ENCODE assay signal across 8 mouse cellular contexts in genomic region chrX:100493500-100494067, GRCm38 (mm10). TPM values are rescaled to one million over a fixed set of nuclear protein-coding genes. Genes with fewer than 3 reads are reported as not detected.
DNase-seq lines count a peak whose midpoint lies in the region; ATAC-seq and TF ChIP-seq lines count a peak whose summit lies in the region.

No protein-coding gene starts in this region.

- H3K27ac ChIP-seq in heart, embryonic 10.5 days: peak overlapping the region; percentile 36; the same call in 1 of the 2 replicates
- no peak overlapping the region for H3K27ac ChIP-seq in CH12.LX (ENCODE audit: insufficient read depth, low read depth)
- H3K27ac ChIP-seq in forebrain, embryonic 15.5 days (replicated peaks): no peak overlapping the region
- no peak overlapping the region for H3K27ac ChIP-seq in liver, embryonic 15.5 days (replicated peaks)

- peak overlapping the region; percentile 65 for H3K4me3 ChIP-seq in heart, embryonic 10.5 days
- peak overlapping the region; percentile 67 to 84 (median 83) for H3K4me3 ChIP-seq in CH12.LX (replicated peaks in 1 of 3; ENCODE audit: low read depth in 2 of 3, low read length in 2 of 3, poor library complexity in 1 of 3)
- peak overlapping the region; percentile 68 for H3K4me3 ChIP-seq in forebrain, embryonic 15.5 days
- H3K4me3 ChIP-seq in liver, embryonic 15.5 days (replicated peaks): peak overlapping the region; percentile 67

- in situ Hi-C loops in CH12.LX (cut with MboI; ENCODE audit: low pct_ligation_motif_present, low pct_unique_long_range_greater_than_20kb, low sequenced_read_pairs): no loop called here

- H3K4me1 ChIP-seq in heart, embryonic 10.5 days: no peaks in the 10 kb centered on the region
- peaks cover 3 to 9% of the 10 kb centered on the region in 2 experiments; a peak in 1 of 4 replicates for H3K4me1 ChIP-seq in CH12.LX (ENCODE audit: control insufficient read depth in 1 of 2, insufficient read depth in 2 of 2)
- peaks cover 14% of the 10 kb centered on the region for H3K4me1 ChIP-seq in forebrain, embryonic 15.5 days
- no peaks in the 10 kb centered on the region for H3K4me1 ChIP-seq in liver, embryonic 15.5 days (replicated peaks)

- peak overlapping the region; percentile 63 for H3K9ac ChIP-seq in CH12.LX (ENCODE audit: insufficient read depth, low read depth)
- 0 out of 2 replicates have a peak overlapping the region, but pooled peaks have one; percentile 13 for H3K9ac ChIP-seq in forebrain, embryonic 15.5 days (replicated peaks)
- H3K9ac ChIP-seq in liver, embryonic 15.5 days: peak overlapping the region; percentile 25; the same call in 1 of the 2 replicates

- no peak for TF ChIP-seq CTCF in CH12.LX (conservative IDR thresholded peaks at IDR 0.05 in 1 of 2, IDR thresholded peaks at IDR 0.05 in 1 of 2; ENCODE audit: low read depth in 2 of 2, low read length in 2 of 2)

- no peak for TF ChIP-seq EP300 in CH12.LX (IDR thresholded peaks at IDR 0.05; ENCODE audit: low read length)

- no peaks in the 10 kb centered on the region for H3K9me3 ChIP-seq in heart, embryonic 10.5 days
- no peaks in the 10 kb centered on the region for H3K9me3 ChIP-seq in CH12.LX (replicated peaks; ENCODE audit: low read length)
- H3K9me3 ChIP-seq in forebrain, embryonic 15.5 days: no peaks in the 10 kb centered on the region
- H3K9me3 ChIP-seq in liver, embryonic 15.5 days (replicated peaks): no peaks in the 10 kb centered on the region

- dilution Hi-C loops in CH12.LX (cut with MboI; ENCODE audit: extremely low pct_ligation_motif_present, extremely low pct_unique_long_range_greater_than_20kb, low sequenced_read_pairs): no loop called here

- intact Hi-C loops in heart, postnatal 14 days (cut with DNase I): loop anchor here (10.0 kb wide), 1 partner anchor 131 kb away; the partner anchor contains the start of genes Kif4 and Pdzd11

- H3K36me3 ChIP-seq in heart, embryonic 10.5 days: peaks cover 4% of the 10 kb centered on the region; the same call in 1 of the 2 replicates
- peaks cover 6 to 19% of the 10 kb centered on the region in 2 experiments for H3K36me3 ChIP-seq in CH12.LX (replicated peaks in 1 of 2; ENCODE audit: control insufficient read depth in 1 of 2, insufficient read depth in 1 of 2, low read length in 1 of 2)
- peaks cover 6% of the 10 kb centered on the region; the same call in 1 of the 2 replicates for H3K36me3 ChIP-seq in forebrain, embryonic 15.5 days
- H3K36me3 ChIP-seq in liver, embryonic 15.5 days (replicated peaks): no peaks in the 10 kb centered on the region

- TF ChIP-seq POLR2A in CH12.LX (IDR thresholded peaks at IDR 0.05; ENCODE audit: low read depth, low read length): no peak

- H3K27me3 ChIP-seq in heart, embryonic 10.5 days (ENCODE audit: insufficient read depth, poor library complexity, severe bottlenecking): peaks cover 12% of the 10 kb centered on the region; the same call in 1 of the 2 replicates
- H3K27me3 ChIP-seq in CH12.LX (replicated peaks): no peaks in the 10 kb centered on the region
- H3K27me3 ChIP-seq in forebrain, embryonic 15.5 days: no peaks in the 10 kb centered on the region
- H3K27me3 ChIP-seq in liver, embryonic 15.5 days: no peaks in the 10 kb centered on the region

- peaks cover 8% of the 10 kb centered on the region for H3K79me2 ChIP-seq in CH12.LX (replicated peaks; ENCODE audit: control insufficient read depth, extremely low read depth, insufficient read depth, poor library complexity, severe bottlenecking)

- ATAC-seq in forebrain, embryonic 15.5 days (replicated peaks): peak; percentile 72
- ATAC-seq in liver, embryonic 15.5 days (ENCODE audit: insufficient read depth): peak; percentile 61

- peak overlapping the region; percentile 71 for H3K4me2 ChIP-seq in CH12.LX (ENCODE audit: insufficient read depth, low read depth, poor library complexity, severe bottlenecking)
- H3K4me2 ChIP-seq in forebrain, embryonic 15.5 days (replicated peaks): peak overlapping the region; percentile 55
- peak overlapping the region; percentile 66 for H3K4me2 ChIP-seq in liver, embryonic 15.5 days

- no peak for DNase-seq in heart, embryonic 10.5 days (ENCODE audit: low spot score)
- DNase-seq in heart, postnatal 14 days: no peak
- no peak for DNase-seq in CH12.LX (ENCODE audit: extremely low read depth)
- DNase-seq in right cerebral cortex, adult 2 months (ENCODE audit: low spot score in 2 of 2): no peak
- DNase-seq in left cerebral cortex, adult 18-20 months (ENCODE audit: low spot score in 2 of 2): no peak
- no peak for DNase-seq in adipocyte (ENCODE audit: low spot score)

- WGBS in heart, embryonic 10.5 days: 12% methylated on average over 22 of the region's 22 CpGs
- 14% methylated on average over 22 of the region's 22 CpGs for WGBS in forebrain, embryonic 15.5 days
- 15% methylated on average over 22 of the region's 22 CpGs for WGBS in liver, embryonic 15.5 days (ENCODE audit: insufficient replicate concordance)

- TF ChIP-seq RAD21 in CH12.LX (IDR thresholded peaks at IDR 0.05; ENCODE audit: low read depth, low read length): no peak

TF ChIP-seq in CH12.LX, 34 proteins besides CTCF, POLR2A, EP300 and RAD21:
- TF ChIP-seq MYC (IDR thresholded peaks at IDR 0.05; ENCODE audit: low read depth, low read length): 0 out of 2 replicates have a peak, but pooled peaks have one; percentile 6
- no peak for TF ChIP-seq TBP (conservative IDR thresholded peaks at IDR 0.05; ENCODE audit: low read depth, low read length)
- no peak for TF ChIP-seq NRF1 (IDR thresholded peaks at IDR 0.05; ENCODE audit: low read depth, low read length)

RNA-seq across cellular contexts. Expression of gene Igbp1, which starts 0.5 kb away (rescaled TPM):
- polyA plus RNA-seq in heart, embryonic 10.5 days (2016; fragmentation: Nextera tagmentation; extraction: Ambion mirVana): 27.4 and 30.3 TPM in 2 replicates
- total RNA-seq in heart, postnatal 14 days (2021): 10 to 100 TPM; 38.0 to 41.0 TPM
- 64.2 and 72.7 TPM in 2 replicates for total RNA-seq in CH12.LX (2012; rRNA removed)
- 116 and 124 TPM in 2 replicates for total RNA-seq in CH12.LX (2014; rRNA removed)
- 92.6 and 95.0 TPM in 2 replicates for polyA plus RNA-seq in CH12.LX (2012; ENCODE audit: insufficient read length, low read depth)
- 26.9 and 27.0 TPM in 2 replicates for polyA plus RNA-seq in forebrain, embryonic 15.5 days (2015; fragmentation: Nextera tagmentation; extraction: Ambion mirVana)
- polyA plus RNA-seq in liver, embryonic 15.5 days (2015; fragmentation: Nextera tagmentation; extraction: Ambion mirVana): 12.2 and 13.8 TPM in 2 replicates
- 10 to 100 TPM; 39.4 to 41.8 TPM for total RNA-seq in left cerebral cortex, adult 18-20 months (2021)

RNA-seq across cellular contexts. Expression of gene Dgat2l6, which starts 31.1 kb away (rescaled TPM):
- not detected in 2 replicates for polyA plus RNA-seq in heart, embryonic 10.5 days (2016; fragmentation: Nextera tagmentation; extraction: Ambion mirVana)
- not detected for total RNA-seq in heart, postnatal 14 days (2021)
- total RNA-seq in CH12.LX (2012; rRNA removed) (not detected in 2 replicates), CH12.LX (2014; rRNA removed) (0.07 TPM in 1 of 2 replicates, not detected in the other)
- not detected in 2 replicates for polyA plus RNA-seq in CH12.LX (2012; ENCODE audit: insufficient read length, low read depth)
- not detected in 2 replicates for polyA plus RNA-seq in forebrain, embryonic 15.5 days (2015; fragmentation: Nextera tagmentation; extraction: Ambion mirVana)
- polyA plus RNA-seq in liver, embryonic 15.5 days (2015; fragmentation: Nextera tagmentation; extraction: Ambion mirVana): not detected in 2 replicates
- under 1 TPM; 0.49 to 0.74 TPM for total RNA-seq in left cerebral cortex, adult 18-20 months (2021)

RNA-seq across cellular contexts. Expression of gene Awat2, which starts 51.1 kb away (rescaled TPM):
- polyA plus RNA-seq in heart, embryonic 10.5 days (2016; fragmentation: Nextera tagmentation; extraction: Ambion mirVana): 0.52 and 0.62 TPM in 2 replicates
- total RNA-seq in heart, postnatal 14 days (2021): under 1 TPM in 1 of 2 experiments, not detected in 1; 0.19 TPM
- total RNA-seq in CH12.LX (2012; rRNA removed) (0.92 and 1.1 TPM in 2 replicates), CH12.LX (2014; rRNA removed) (1.0 and 2.0 TPM in 2 replicates)
- polyA plus RNA-seq in CH12.LX (2012; ENCODE audit: insufficient read length, low read depth): 0.50 and 0.67 TPM in 2 replicates
- 0.19 and 0.26 TPM in 2 replicates for polyA plus RNA-seq in forebrain, embryonic 15.5 days (2015; fragmentation: Nextera tagmentation; extraction: Ambion mirVana)
- 0.21 and 0.31 TPM in 2 replicates for polyA plus RNA-seq in liver, embryonic 15.5 days (2015; fragmentation: Nextera tagmentation; extraction: Ambion mirVana)
- under 1 TPM in 1 of 2 experiments, not detected in 1; 0.21 TPM for total RNA-seq in left cerebral cortex, adult 18-20 months (2021)

Comparison
In these comparisons a context has a peak if more than half of its experiments do, and no peak if none do; other contexts are left out.
1. H3K9ac ChIP-seq: peak in every context shown above with its lines; median percentile 63 in CH12.LX; 25 in liver, embryonic 15.5 days; 13 in forebrain, embryonic 15.5 days.